Mouse (Mus musculus) bone marrow, adult 2 months (tissue): Measurements from ENCODE around the gene Tmem91.

Experiments used
- CTCF ChIP-seq: fragments of 200-500 bp; IDR thresholded peaks from 2 replicates; pipeline ENCODE4 v1.5.1; 2011; ENCODE audit warnings: low read length, control low read depth; ENCODE audit not compliant: control insufficient read depth, insufficient read depth
- POLR2A ChIP-seq: fragments of 200-500 bp; IDR thresholded peaks from 2 replicates; pipeline ENCODE4 v1.6.1; 2011; ENCODE audit warnings: low read depth, mild to moderate bottlenecking, control low read depth, low read length, borderline replicate concordance; ENCODE audit not compliant: control insufficient read depth

GRCm38 (mm10) chr7:25672442-25672841 lies 2.5 kb downstream of the Tmem91 start:
- TF ChIP-seq POLR2A (no peak), CTCF (no peak)
